Mouse (Mus musculus) erythroid progenitor cell, adult 5-6 weeks (primary cell): Measurements from ENCODE around the gene Pias4. TPM values are rescaled to one million over a fixed set of nuclear protein-coding genes. Genes with fewer than 3 reads are reported as not detected.
"Not testable (repeated sequence)": the region's sequence is repeated elsewhere in the genome, so short reads cannot be mapped to it uniquely, and the experiment has no call there.

Experiments
- ATAC-seq: replicated peaks from 2 replicates; pipeline ENCODE4 v1.8.0; 2016; ENCODE audit warnings: moderate number of reproducible peaks, mild to moderate bottlenecking, moderate TSS enrichment, inconsistent platforms; ENCODE audit not compliant: poor library complexity, low FRiP score, severe bottlenecking
- total RNA-seq, 2 experiments: library from RNA; stranded (forward) in 1 of 2; stranded (reverse) in 1 of 2; fragments of 150-400 nt in 1 of 2; fragments of 186-747, 209-891 nt in 1 of 2; gene quantifications; 2 replicates each; pipeline versions ENCODE4 v1.2.3 to v1.2.4; 2015 to 2017; ENCODE audit warnings: low replicate concordance in 2 of 2

Pias4 gene
- total RNA-seq, 2 experiments from 2014 or later: 15.3 to 27.2 TPM

DNA sequence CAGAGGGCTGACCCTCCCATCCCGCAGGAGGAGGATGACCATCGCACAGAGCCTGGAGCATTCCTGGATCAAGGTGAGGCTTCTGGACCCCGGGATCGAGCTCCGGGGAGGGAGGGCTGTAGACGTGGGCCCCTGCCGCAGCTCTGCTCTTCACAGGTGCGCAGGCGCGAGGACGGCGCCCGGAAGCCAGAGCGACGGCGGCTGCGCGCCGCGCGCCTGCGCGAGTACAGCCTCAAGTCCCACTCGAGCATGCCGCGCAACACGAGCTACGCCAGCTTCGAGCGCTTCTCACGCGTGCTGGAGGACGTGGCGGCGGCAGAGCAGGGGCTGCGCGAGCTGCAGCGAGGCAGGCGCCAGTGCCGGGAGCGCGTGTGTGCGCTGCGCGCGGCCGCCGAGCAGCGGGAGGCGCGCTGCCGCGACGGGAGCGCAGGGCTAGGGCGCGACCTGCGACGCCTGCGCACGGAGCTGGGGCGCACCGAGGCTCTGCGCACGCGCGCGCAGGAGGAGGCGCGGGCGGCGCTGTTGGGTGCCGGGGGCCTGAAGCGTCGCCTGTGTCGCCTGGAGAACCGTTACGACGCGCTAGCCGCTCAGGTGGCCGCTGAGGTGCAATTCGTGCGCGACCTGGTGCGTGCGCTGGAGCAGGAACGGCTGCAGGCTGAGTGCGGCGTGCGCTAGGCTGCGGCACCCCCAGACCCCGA is 24.7 kb upstream of the Pias4 start:
- ATAC-seq: peak; percentile 31; the same call in 1 of the 2 replicates

DNA sequence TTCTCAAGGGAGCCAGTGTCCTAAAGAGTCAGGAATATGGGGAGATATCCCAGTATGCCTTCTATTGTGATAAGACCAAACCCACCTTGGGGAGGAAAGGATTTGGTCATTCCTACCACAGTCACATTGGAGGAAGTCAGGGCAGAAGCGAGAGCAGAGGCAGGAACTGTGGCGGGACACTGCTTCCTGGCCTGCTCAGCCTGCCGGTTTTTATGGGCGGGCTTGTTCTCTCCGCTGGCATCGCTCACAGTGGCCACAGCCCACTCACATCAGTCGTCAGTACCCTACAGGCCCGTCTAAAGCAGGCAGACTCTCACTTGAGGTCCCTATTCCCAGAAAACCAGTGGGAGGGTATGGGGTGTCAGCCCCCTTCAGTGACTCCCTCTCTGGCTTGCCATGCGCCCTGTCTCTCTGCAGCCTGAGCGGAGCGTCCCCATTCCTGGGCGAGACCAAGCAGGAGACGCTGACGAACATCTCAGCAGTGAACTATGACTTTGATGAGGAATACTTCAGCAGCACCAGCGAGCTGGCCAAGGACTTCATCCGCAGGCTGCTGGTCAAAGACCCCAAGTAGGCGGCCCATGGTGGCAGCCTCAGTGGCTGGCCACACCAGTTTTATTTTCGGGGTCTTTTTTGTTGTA is 23.7 kb upstream of the Pias4 start:
- ATAC-seq: no peak

DNA sequence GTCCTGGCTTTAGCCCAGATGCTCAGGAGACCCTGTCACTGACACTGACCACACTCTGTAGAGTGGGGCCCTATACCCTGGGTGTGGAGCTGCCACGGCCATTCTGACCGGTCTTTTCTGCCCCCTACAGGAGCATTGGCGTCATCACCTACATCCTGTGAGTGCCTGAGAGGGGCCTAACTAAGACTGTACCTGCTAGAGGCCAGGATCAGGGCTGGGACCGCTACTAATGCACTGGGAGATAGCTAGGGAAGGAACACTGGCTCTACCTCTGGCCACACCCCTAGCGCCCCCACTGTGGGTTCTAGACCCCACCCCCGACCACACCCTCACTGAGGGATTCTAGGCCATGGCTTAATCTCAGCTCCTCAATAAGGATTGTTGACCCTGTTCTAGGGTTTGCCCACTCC is 23.2 kb upstream of the Pias4 start:
- no peak for ATAC-seq

DNA sequence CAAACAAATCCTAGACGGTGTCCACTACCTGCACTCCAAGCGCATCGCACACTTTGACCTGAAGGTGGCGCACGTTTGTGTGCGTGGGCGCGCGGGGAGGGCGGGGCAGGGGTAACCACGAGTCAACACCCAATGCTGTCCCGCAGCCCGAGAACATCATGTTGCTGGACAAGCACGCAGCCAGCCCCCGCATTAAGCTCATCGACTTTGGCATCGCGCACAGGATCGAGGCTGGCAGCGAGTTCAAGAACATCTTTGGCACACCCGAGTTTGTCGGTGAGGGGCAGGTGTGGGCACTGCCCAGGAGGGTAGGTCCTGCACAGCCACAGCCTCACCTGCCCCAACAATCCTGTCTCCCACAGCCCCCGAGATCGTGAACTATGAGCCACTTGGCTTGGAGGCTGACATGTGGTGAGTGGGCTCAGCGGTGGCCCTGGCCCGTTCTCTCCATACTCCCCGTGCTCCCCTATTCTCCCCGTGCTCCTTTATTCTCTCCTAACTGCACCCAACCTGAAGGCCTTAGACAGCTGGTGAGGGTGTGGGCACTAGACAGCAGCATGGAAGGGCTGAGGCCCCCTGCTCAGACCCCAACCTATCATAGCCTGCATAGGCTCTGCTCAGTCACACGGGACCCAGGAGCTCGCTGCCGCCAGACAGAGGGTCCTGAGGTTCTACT is 22.7 kb upstream of the Pias4 start:
- ATAC-seq: no peak

DNA sequence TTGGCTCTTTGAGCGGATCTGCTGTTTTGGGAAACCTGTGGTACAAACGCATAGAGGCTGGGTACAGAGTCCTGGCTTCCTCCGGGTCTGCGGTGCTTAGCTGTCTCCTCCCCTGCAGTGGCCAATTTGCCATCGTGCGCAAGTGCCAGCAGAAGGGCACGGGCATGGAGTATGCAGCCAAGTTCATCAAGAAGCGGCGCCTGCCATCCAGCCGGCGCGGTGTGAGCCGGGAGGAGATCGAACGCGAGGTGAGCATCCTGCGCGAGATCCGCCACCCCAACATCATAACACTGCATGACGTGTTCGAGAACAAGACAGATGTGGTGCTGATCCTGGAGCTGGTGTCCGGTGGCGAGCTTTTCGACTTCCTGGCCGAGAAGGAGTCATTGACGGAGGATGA is 22.1 kb upstream of the Pias4 start:
- ATAC-seq: no peak

DNA sequence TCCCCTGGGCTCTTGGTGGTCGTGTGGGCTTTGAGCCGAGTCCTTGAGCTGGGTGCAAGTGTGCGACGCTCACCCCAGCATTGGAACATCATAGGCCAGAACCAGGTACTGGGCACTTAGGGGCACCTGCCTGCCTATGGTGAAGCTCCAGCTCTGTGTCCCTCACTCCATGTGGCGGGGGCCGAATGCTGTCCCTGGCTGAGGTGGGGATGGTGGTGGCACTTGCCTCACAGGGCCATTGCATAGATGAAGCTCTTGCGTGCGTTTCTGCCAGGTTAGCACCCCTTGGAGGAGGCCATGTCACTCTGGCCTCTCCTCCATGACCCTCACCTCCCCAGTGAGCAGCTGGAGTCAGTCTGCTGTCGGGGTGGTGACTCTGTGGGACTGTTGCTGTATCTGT is 19.4 kb upstream of the Pias4 start:
- ATAC-seq: no peak

DNA sequence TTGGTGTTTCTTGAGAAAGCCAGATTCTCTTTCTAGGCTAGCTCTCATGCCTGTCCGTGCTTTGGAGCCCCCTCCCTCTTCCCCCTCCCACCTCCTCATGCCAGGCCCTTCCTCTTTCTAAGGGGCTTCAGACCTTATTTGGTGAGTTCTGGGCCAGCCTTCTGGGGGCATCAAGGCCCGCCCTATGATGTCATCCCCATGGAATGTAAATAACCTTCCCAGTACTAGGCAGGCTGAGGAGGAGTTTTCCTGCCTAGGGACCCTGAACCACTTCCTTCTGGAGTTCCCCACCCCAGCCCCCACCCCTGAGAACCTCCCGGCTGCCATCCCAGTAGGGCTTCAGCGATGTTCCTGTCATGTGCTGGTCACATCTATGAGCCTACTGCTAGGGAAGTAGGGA is 17.0 kb upstream of the Pias4 start:
- no peak for ATAC-seq

DNA sequence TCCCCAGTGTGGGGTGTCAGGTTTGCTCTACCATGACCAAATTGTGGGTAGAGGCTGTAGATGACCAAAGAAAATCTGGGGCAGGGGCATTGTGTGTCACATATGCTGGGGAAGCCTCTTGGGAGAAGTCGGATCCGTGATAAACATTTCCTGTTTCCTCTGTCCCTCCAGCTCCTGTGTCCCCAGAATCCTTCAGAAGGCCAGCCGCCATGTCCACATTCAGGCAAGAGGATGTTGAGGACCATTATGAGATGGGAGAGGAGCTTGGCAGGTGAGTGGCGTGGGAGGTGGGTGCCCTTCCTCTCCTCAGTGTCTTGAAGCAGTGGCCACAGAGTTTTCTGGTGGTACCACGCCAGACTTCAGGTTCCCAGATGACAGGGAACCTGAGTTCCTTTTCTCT is 16.1 kb upstream of the Pias4 start, which contains the start of gene 4930442H23Rik:
TSS of gene 4930442H23Rik (minus strand) at position 45 of the 400 bp plus-strand sequence.
- no peak for ATAC-seq

DNA sequence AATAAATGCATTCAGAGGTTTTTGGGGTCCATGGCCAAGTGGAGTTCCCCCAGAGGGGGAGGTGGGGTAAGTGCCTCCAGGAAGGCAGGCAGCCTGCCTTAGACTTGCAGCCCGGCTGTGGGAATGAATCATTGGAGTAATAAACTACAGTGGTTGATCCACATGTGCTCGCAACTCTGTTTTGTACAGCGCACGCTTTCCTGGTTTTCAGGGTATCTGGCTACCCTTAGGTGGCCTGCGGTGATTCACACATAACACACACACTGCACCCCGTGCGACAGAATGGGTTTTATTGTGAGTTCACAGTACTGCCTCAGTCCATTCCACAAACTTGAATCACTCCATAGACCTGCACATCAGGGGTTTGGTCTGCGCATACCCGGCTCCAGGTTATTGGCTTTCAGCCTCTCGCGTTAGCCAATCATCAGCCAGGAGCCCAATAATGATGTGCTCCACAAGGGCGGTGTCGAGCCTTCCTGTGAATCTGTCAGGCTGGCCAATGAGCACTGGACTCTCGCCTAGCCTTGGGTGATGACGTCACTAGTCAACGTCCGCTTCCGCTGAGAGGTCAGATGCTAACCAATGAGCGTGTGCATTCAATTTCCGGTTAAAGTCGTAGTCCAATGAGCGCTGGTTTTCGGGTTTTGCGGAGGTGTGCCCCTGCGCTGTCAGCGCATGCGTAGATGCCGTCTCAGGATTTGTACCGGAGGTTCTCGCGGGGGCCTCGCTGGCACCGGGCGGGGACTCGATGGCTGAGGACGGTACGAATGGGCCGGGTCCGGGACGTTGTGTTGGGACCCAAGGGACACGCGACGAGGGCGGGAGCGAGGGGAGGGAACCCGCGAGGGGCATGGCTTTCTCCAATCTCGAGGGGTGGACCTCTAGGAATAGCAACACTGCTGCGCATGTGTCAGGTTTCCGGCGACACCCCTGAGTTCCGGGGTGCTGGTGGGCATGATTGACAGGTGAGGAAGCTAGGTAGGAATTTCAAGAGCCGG is 14.9 kb upstream of the Pias4 start, which contains the start of gene Dapk3:
TSS of gene Dapk3 (plus strand) at position 670 of the 998 bp plus-strand sequence.
- peak; percentile 93 for ATAC-seq

DNA sequence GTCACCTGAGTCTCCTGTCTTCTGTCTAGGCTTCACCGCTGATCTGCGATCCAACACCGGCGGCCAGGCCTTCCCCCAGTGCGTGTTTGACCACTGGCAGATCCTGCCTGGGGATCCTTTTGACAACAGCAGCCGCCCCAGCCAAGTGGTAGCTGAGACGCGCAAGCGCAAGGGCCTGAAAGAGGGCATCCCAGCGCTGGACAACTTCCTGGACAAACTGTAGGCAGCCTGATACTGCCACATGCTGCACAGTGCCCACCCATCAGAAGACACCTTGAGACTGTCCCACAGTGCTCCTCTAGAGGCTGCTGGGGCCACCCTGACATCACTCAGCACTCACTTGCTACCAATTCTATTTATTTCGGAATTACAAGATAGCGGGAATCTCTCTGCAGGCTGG is 14.1 kb upstream of the Pias4 start:
- not testable (repeated sequence) for ATAC-seq

DNA sequence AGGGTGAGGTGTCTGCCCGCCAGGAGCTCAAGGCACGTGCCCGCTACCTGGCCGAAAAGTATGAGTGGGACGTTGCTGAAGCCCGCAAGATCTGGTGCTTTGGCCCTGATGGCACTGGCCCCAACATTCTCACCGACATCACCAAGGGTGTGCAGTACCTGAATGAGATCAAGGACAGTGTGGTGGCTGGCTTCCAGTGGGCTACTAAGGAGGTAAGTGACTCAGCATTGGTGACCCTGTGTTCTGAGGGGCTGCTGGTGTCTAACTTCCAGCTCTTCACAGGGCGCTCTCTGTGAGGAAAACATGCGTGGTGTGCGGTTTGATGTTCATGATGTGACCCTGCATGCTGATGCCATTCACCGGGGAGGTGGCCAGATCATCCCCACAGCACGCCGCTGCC is 13.2 kb upstream of the Pias4 start:
- no peak for ATAC-seq

DNA sequence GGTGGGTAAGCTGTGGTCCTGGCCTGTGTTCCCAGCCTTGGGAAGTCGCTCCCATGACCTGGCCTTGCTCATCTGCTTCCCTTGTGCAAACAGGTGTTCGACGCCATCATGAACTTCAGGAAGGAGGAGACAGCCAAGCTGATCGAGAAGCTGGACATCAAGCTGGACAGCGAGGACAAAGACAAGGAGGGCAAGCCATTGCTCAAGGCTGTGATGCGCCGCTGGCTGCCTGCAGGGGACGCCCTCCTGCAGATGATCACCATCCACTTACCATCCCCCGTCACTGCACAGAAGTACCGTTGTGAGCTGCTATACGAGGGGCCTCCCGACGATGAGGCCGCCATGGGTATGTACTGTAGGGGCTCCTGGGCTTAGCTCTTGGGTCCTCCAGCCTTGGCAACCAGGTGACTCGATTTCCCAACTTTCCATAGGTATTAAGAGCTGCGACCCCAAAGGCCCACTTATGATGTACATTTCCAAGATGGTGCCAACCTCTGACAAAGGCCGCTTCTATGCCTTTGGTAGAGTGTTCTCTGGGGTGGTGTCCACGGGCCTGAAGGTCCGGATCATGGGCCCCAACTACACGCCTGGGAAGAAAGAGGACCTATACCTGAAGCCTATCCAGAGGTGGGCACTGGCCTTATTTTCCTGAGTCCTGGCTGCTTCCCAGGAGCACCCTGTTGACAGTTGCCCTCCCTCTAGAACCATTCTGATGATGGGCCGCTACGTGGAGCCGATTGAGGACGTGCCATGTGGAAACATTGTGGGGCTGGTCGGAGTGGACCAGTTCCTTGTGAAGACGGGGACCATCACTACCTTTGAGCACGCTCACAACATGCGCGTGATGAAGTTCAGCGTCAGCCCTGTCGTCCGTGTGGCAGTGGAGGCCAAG is 12.0 kb upstream of the Pias4 start:
- no peak for ATAC-seq

DNA sequence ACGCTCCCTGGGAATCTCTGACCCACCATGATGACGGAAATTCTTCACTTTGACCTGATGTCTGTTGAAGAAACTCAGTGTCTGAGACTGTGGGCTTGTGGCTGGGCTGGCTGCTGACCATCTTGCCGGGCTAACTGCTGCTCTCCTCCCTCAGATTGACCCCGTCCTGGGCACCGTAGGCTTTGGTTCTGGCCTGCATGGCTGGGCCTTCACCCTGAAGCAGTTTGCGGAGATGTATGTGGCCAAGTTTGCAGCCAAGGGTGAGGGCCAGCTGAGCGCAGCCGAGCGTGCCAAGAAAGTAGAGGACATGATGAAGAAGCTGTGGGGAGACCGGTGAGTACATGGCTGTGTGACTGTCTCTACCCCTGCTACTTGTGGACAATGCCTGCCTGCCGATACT is 11.2 kb upstream of the Pias4 start:
- ATAC-seq: no peak

DNA sequence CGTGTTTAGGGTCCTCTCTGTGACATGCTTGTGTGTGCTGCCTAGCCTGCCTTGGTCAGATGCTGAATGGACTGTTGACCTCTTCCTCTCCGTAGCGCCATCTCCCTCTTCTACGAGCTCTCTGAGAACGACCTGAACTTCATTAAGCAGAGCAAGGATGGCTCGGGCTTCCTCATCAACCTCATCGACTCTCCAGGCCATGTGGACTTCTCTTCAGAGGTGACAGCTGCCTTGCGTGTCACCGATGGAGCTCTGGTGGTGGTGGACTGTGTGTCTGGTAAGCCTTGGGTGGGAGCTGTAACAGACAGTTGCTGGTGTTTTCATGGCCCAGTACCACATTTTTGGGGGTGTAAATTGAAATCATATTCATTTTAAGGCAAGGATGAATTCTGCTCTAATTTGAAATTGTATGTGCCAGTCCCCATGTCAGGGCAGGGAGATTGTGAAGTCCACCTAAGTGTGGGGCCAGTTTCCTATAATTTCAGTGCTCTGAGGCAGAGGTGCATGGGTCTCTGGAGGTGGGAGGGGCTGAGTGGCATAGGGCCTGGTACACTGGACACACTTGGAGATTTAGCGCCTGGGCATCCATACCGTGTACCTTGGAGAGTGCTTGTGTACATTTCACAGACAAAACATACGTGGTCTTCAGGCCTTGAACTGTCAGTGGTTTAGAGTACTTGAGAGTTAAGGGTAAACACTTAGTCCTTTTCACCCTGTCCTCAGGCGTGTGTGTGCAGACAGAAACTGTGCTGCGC is 10.4 kb upstream of the Pias4 start:
- no peak for ATAC-seq

DNA sequence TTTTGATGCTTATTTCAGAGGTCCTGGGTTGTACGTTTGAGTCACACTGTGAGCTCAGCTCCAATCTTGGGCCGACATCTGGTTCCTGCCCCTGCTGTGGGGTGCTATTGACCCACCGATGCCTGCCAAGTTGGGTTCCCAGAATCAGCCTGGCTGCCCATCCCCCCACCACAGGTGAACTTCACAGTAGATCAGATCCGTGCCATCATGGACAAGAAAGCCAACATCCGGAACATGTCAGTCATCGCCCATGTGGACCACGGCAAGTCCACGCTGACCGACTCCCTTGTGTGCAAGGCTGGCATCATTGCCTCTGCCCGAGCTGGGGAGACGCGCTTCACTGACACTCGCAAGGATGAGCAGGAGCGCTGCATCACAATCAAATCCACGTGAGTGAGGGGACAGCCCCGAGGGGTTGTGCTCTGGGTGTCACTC is 9.8 kb upstream of the Pias4 start:
- no peak for ATAC-seq

DNA sequence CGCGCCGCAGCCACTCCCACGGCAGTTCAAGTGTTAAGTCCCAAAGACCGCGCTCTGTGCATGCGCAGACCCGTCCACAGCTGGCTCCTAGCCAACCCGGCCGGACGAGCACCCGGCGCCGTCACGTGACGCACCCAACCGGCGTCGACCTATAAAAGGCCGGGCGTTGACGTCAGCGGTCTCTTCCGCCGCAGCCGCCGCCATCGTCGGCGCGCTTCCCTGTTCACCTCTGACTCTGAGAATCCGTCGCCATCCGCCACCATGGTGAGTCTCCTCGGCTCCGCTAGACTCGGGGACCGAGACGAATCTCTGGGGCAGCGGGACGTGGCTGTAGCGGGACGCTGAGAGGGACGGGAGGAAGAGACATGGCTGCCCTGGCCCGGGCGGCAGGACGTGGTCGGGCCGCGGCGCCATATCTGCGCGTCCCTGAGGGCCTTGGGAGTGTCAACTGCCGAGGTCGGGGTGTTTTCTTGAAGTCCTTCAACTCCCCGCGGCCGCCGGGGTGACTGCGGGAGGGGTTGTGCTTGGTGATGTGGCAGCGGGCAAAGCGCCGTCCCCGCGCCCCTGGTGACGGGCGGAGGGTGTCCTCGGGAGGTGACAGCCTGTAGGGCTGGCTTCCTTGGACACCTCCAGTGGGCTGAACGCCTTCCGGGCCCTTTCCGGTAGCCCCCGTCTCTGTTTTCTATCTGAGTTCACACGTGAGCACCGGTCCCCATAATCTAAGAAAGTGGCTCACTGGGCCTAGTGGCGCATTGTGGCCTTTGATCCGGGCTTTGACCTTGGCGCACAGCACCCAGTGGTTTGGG is 8.9 kb upstream of the Pias4 start, which contains the start of gene Eef2:
TSS of gene Eef2 (plus strand) at position 166 of the 806 bp plus-strand sequence.
- peak; percentile 78 for ATAC-seq

DNA sequence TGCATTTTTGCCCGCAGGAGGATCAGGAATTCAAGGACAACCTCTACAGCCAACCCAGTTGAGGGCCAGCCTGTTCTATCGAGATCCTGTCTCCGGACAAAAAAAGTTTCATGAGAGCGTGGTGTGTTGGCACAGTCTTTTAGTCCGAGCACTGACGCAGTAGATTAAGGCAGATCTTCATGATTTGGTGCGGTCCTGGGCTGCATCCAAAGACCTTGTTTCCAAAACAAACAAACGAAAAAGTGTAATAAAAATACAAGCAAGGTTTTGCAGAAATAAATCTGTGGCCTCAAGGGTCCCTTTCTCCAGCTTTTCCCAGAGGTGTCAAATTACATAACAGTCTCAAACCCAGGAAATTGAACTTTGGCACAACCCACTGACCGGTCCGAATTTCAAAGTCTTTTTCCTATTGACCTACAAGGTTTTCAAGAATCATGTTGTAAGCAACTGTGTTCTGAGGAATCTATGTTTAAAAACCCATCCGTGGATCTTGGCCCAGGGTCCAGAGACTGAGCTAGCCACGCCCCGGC is 8.3 kb upstream of the Pias4 start:
- no peak for ATAC-seq
